Mouse (Mus musculus): ENCODE results near the gene Clip3. TPM values are rescaled to one million over a fixed set of nuclear protein-coding genes. Genes with fewer than 3 reads are reported as not detected.

Clip3 gene
- polyA plus RNA-seq (2011; ENCODE audit: insufficient read depth, insufficient read length, low read depth, missing spikeins), result 49.4 and 52.2 TPM in 2 replicates

DNA sequence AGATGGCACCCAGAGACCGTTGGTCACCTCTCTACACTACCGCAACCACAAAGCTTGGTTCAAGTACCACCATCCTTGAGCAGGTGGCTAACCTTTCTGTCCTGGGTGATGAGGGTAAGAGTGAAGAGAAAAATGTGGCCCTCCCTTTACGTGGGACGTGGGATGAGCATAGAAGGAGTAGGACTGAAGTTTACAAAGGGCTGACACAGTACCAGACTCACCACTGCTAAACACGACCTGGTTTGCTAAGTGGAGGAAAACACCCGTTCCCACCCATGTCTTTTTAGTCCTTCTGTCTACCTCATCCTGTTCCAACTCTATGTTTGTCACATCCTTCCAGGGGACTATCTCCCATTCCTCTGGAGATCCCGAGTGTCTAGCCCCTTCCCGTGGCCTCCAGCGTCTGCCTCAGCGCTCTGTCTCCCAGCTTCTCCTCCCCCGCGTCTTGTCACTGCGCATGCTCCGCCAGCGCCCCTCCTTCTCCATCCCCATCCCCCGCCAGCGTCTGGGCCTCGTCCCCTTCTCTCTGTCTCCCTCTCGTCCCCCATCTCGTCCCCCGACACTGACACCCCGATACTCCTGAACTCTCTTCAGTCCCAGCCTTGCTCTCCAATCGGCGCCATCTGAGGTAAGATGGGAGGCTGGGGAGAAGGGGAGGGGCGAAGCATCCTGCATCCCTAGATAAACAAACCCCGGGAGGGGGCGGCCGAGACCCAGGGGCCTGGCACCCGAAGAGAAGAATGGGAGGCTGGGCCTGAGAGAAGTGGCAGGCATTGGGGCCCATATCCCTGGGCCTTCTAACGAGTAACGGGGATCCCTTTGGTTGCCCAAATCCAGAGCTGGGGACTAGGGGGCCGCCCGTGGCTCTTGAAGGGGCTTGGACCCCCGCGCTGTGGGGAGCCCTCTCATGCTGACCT is at the start of gene Clip3:
TSS of gene Clip3 (plus strand) at position 514 of the 917 bp plus-strand sequence.
- Histone ChIP-seq H3K4me3 (ENCODE audit: low read depth, low read length) (peak within 1 kb of the TSS; percentile 84), H3K27ac (ENCODE audit: insufficient read depth, low read length) (no peak within 1 kb of the TSS), H3K27me3 (ENCODE audit: control insufficient read depth, insufficient read depth, low read length, poor library complexity, severe bottlenecking) (no peaks in the 10 kb centered on the region), H3K4me1 (ENCODE audit: control insufficient read depth, insufficient read depth, low read length) (no peaks in the 10 kb centered on the region), H3K9ac (ENCODE audit: low read depth, poor library complexity, severe bottlenecking) (peak within 1 kb of the TSS; percentile 23), H3K36me3 (ENCODE audit: control insufficient read depth, insufficient read depth, low read length, poor library complexity, severe bottlenecking) (no peaks in the 10 kb centered on the region), H3K9me3 (replicated peaks; ENCODE audit: control insufficient read depth, insufficient read depth, low read length, poor library complexity, severe bottlenecking) (no peaks in the 10 kb centered on the region)
- TF ChIP-seq EP300 (IDR thresholded peaks at IDR 0.05; ENCODE audit: insufficient read depth, low read depth, low read length) (no peak), POLR2A (IDR thresholded peaks at IDR 0.05; ENCODE audit: insufficient read depth, low read length) (no peak), CTCF (IDR thresholded peaks at IDR 0.05; ENCODE audit: low read depth, low read length) (no peak)

DNA sequence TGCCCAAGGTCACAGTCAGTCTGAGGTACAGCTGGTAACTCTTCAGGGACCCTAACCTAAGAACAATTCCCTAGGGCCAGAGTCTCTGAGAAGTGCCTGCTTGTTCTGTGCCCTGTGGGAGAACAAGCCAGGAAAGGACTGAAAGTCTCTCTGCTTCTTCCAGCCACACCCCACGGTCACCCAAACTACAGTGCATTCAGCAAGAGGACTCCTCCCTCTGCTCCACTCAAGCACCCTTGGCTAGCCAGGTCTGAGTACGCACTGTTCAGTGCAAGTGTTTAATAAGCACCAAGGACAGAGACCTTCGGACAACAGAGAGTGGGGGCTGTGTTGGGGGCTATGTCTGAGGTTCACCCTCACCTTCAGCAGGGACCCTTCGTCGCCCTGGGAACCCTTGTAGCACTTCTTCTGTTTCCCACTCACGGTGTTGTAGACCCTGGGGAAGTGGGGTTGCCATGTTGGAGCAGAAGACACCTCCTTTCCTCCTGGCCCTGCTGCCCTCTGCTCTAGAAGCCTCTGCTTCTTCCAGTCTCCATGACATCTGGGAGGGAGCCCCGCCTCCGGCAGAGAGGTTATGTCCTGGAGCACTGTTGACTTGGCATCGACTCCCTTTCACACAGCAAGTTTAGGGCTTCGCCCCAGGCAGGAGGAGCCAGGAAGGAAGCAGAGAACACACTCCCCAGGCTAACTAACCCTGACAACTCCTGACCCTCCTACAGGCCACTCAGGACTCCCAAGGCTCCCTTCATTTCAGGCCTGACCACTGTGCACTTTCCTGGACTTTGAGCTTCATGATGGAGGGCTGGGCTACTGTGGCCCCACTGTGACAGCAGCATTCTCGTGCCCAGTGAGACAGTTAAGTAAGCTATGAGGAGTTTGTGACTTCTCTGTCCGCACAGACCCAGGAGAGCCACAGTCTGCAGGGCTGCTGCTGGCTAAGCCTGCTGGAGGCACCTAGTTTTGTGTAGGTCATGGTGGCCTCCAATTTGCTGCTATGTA is 39.3 kb upstream of the Clip3 start:
- H3K4me1 ChIP-seq (ENCODE audit: control insufficient read depth, insufficient read depth, low read length), result peaks cover 2% of the 10 kb centered on the region
- TF ChIP-seq EP300 (IDR thresholded peaks at IDR 0.05; ENCODE audit: insufficient read depth, low read depth, low read length), result no peak
- TF ChIP-seq POLR2A (IDR thresholded peaks at IDR 0.05; ENCODE audit: insufficient read depth, low read length), result no peak
- no peak for TF ChIP-seq CTCF (IDR thresholded peaks at IDR 0.05; ENCODE audit: low read depth, low read length)
- H3K36me3 ChIP-seq (ENCODE audit: control insufficient read depth, insufficient read depth, low read length, poor library complexity, severe bottlenecking), result peaks cover 9% of the 10 kb centered on the region
- H3K27me3 ChIP-seq (ENCODE audit: control insufficient read depth, insufficient read depth, low read length, poor library complexity, severe bottlenecking), result no peaks in the 10 kb centered on the region
- no peak overlapping the region for H3K27ac ChIP-seq (ENCODE audit: insufficient read depth, low read length)
- H3K4me3 ChIP-seq (ENCODE audit: low read depth, low read length), result no peak overlapping the region
- no peak overlapping the region for H3K9ac ChIP-seq (ENCODE audit: low read depth, poor library complexity, severe bottlenecking)
- H3K9me3 ChIP-seq (replicated peaks; ENCODE audit: control insufficient read depth, insufficient read depth, low read length, poor library complexity, severe bottlenecking), result no peaks in the 10 kb centered on the region

DNA sequence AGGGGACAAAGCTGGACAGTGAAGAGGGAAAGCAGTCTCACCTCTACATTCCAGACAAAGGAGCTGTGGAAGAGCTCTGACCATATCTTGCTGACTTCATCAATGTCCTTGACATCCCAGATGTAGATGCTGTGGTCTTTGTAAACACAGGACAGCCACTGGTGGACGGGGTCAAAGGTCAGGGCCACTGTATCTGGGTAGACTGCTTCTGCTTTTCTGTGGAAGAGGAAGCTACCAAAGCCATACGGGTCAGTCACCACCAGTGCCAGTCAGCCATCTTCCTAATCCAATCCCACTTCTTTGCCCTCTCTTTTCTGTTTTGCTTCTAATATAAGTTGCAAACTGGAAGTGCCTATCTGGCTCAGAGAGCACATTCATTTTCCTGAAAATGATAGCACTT is 26.5 kb upstream of the Clip3 start:
- Histone ChIP-seq H3K27ac (ENCODE audit: insufficient read depth, low read length) (no peak overlapping the region), H3K36me3 (ENCODE audit: control insufficient read depth, insufficient read depth, low read length, poor library complexity, severe bottlenecking) (peaks cover 28% of the 10 kb centered on the region), H3K27me3 (ENCODE audit: control insufficient read depth, insufficient read depth, low read length, poor library complexity, severe bottlenecking) (no peaks in the 10 kb centered on the region), H3K4me3 (ENCODE audit: low read depth, low read length) (no peak overlapping the region), H3K4me1 (ENCODE audit: control insufficient read depth, insufficient read depth, low read length) (peaks cover 2% of the 10 kb centered on the region), H3K9me3 (replicated peaks; ENCODE audit: control insufficient read depth, insufficient read depth, low read length, poor library complexity, severe bottlenecking) (no peaks in the 10 kb centered on the region), H3K9ac (ENCODE audit: low read depth, poor library complexity, severe bottlenecking) (no peak overlapping the region)
- no peak for TF ChIP-seq EP300 (IDR thresholded peaks at IDR 0.05; ENCODE audit: insufficient read depth, low read depth, low read length)
- no peak for TF ChIP-seq CTCF (IDR thresholded peaks at IDR 0.05; ENCODE audit: low read depth, low read length)
- TF ChIP-seq POLR2A (IDR thresholded peaks at IDR 0.05; ENCODE audit: insufficient read depth, low read length), result no peak

- Histone ChIP-seq H3K9me3 (replicated peaks; ENCODE audit: control insufficient read depth, insufficient read depth, low read length, poor library complexity, severe bottlenecking) (no peaks in the 10 kb centered on the region), H3K27ac (ENCODE audit: insufficient read depth, low read length) (no peak overlapping the region), H3K27me3 (ENCODE audit: control insufficient read depth, insufficient read depth, low read length, poor library complexity, severe bottlenecking) (no peaks in the 10 kb centered on the region), H3K4me3 (ENCODE audit: low read depth, low read length) (no peak overlapping the region), H3K36me3 (ENCODE audit: control insufficient read depth, insufficient read depth, low read length, poor library complexity, severe bottlenecking) (peaks cover 32% of the 10 kb centered on the region), H3K9ac (ENCODE audit: low read depth, poor library complexity, severe bottlenecking) (no peak overlapping the region), H3K4me1 (ENCODE audit: control insufficient read depth, insufficient read depth, low read length) (peaks cover 2% of the 10 kb centered on the region)
- no peak for TF ChIP-seq POLR2A (IDR thresholded peaks at IDR 0.05; ENCODE audit: insufficient read depth, low read length)
- no peak for TF ChIP-seq CTCF (IDR thresholded peaks at IDR 0.05; ENCODE audit: low read depth, low read length)
- no peak for TF ChIP-seq EP300 (IDR thresholded peaks at IDR 0.05; ENCODE audit: insufficient read depth, low read depth, low read length)
Observed at GRCm38 (mm10) chr7:30265531-30265930, 26.0 kb upstream of the Clip3 start.

DNA sequence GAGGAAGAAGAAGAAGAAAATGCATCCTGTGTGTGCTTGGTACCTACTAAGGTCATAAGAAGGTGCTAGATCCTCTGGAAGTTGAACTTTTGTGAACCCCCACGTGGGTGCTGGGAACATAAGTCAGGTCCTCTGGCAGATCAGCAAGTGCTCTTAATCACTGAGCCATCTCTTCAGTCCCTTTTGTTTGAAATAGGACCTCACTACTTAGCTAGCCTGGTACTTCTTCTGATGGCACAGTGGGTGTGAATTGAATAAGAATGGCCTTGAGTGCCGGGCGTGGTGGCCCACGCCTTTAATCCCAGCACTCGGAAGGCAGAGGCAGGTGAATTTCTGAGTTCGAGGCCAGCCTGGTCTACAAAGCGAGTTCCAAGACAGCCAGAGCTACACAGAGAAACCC is 25.6 kb upstream of the Clip3 start:
- TF ChIP-seq EP300 (IDR thresholded peaks at IDR 0.05; ENCODE audit: insufficient read depth, low read depth, low read length), result peak; percentile 55; the same call in 1 of the 2 replicates
- TF ChIP-seq CTCF (IDR thresholded peaks at IDR 0.05; ENCODE audit: low read depth, low read length), result no peak
- TF ChIP-seq POLR2A (IDR thresholded peaks at IDR 0.05; ENCODE audit: insufficient read depth, low read length), result no peak
- Histone ChIP-seq H3K27me3 (ENCODE audit: control insufficient read depth, insufficient read depth, low read length, poor library complexity, severe bottlenecking) (no peaks in the 10 kb centered on the region), H3K9me3 (replicated peaks; ENCODE audit: control insufficient read depth, insufficient read depth, low read length, poor library complexity, severe bottlenecking) (no peaks in the 10 kb centered on the region), H3K27ac (ENCODE audit: insufficient read depth, low read length) (no peak overlapping the region), H3K9ac (ENCODE audit: low read depth, poor library complexity, severe bottlenecking) (no peak overlapping the region), H3K4me1 (ENCODE audit: control insufficient read depth, insufficient read depth, low read length) (peaks cover 2% of the 10 kb centered on the region), H3K36me3 (ENCODE audit: control insufficient read depth, insufficient read depth, low read length, poor library complexity, severe bottlenecking) (peaks cover 31% of the 10 kb centered on the region), H3K4me3 (ENCODE audit: low read depth, low read length) (no peak overlapping the region)

Data from ES-Bruce4 (cell line).